In the genomic region with DNA sequence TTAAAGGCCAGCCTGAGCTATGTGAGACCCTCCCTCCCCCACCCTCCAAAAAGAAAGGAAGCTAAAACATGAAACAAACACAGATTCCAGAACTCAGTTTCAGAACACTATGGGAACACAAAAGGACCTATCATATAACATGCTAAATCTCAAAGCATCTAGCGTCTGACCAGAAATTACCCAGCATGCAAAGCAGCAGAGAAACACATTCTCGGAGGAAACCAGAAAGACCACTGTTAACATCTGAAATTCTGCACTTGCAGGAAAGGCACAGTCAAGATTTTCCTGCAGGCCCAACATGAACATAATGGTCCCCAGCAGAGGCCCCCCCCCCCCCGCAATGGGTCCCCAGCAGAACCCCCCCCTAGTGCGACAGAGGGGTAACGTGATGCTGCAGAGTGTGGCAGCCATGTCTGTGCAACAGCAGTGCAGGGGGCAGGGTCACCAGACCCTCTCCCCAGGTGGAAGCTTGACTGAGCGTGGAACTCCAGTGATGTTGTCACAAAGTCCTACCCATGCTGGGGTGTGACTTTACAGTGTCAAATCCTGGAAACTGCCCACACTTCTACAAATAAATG, we compare ENCODE assay signal across 19 mouse cellular contexts. TPM values are rescaled to one million over a fixed set of nuclear protein-coding genes. Genes with fewer than 3 reads are reported as not detected.
DNase-seq lines count a peak whose midpoint lies in the region; ATAC-seq and TF ChIP-seq lines count a peak whose summit lies in the region.
"Had no signal": no experiment of that assay in that cellular context is flagged by ENCODE, and none has a peak within 500 bp of the region (broad histone marks: within the 10 kb centered on the region; RNA-seq: fewer than 3 reads in every experiment).

No protein-coding gene starts in this region.

- H3K27me3 ChIP-seq in heart, embryonic 11.5 days (ENCODE audit: control insufficient read depth, insufficient read depth, low read length) = no peaks in the 10 kb centered on the region
- H3K27me3 ChIP-seq in midbrain, embryonic 14.5 days (ENCODE audit: control insufficient read depth, insufficient read depth, low read length) = no peaks in the 10 kb centered on the region
- H3K27me3 ChIP-seq in midbrain, postnatal 0 days (ENCODE audit: insufficient read depth, low read length) = no peaks in the 10 kb centered on the region
- no peaks in the 10 kb centered on the region for H3K27me3 ChIP-seq in embryonic facial prominence, embryonic 11.5 days (ENCODE audit: control insufficient read depth, insufficient read depth, low read length)
- H3K27me3 ChIP-seq in liver, embryonic 16.5 days (ENCODE audit: control insufficient read depth, insufficient read depth, low read depth, low read length) = no peaks in the 10 kb centered on the region
- H3K27me3 ChIP-seq: forebrain, embryonic 12.5 days; intestine, embryonic 15.5 days had no signal

- no peak overlapping the region for H3K4me2 ChIP-seq in heart, embryonic 11.5 days
- no peak overlapping the region for H3K4me2 ChIP-seq in midbrain, embryonic 14.5 days (ENCODE audit: low read length)
- no peak overlapping the region for H3K4me2 ChIP-seq in midbrain, postnatal 0 days (ENCODE audit: low read depth, low read length, poor library complexity, severe bottlenecking)
- no peak overlapping the region for H3K4me2 ChIP-seq in embryonic facial prominence, embryonic 11.5 days (ENCODE audit: low read depth, low read length)
- no peak overlapping the region for H3K4me2 ChIP-seq in liver, embryonic 16.5 days (ENCODE audit: low read depth, low read length)
- H3K4me2 ChIP-seq: forebrain, embryonic 12.5 days; hindbrain, embryonic 13.5 days; intestine, embryonic 15.5 days had no signal

- WGBS in heart, embryonic 11.5 days (ENCODE audit: insufficient replicate concordance) = 71% methylated on average over 6 of the region's 6 CpGs
- 65% methylated on average over 5 of the region's 6 CpGs for WGBS in midbrain, embryonic 14.5 days
- 61% methylated on average over 6 of the region's 6 CpGs for WGBS in midbrain, postnatal 0 days
- WGBS in embryonic facial prominence, embryonic 11.5 days = 58% methylated on average over 6 of the region's 6 CpGs
- WGBS in liver, embryonic 16.5 days (ENCODE audit: insufficient replicate concordance) = 66% methylated on average over 6 of the region's 6 CpGs

- no peaks in the 10 kb centered on the region for H3K9me3 ChIP-seq in heart, embryonic 11.5 days (replicated peaks; ENCODE audit: control insufficient read depth, low read length)
- H3K9me3 ChIP-seq in midbrain, embryonic 14.5 days (ENCODE audit: control insufficient read depth, low read length) = no peaks in the 10 kb centered on the region
- no peaks in the 10 kb centered on the region for H3K9me3 ChIP-seq in midbrain, postnatal 0 days (ENCODE audit: low read length)
- no peaks in the 10 kb centered on the region for H3K9me3 ChIP-seq in embryonic facial prominence, embryonic 11.5 days (replicated peaks; ENCODE audit: control insufficient read depth, low read length)
- no peaks in the 10 kb centered on the region for H3K9me3 ChIP-seq in liver, embryonic 16.5 days (replicated peaks; ENCODE audit: control insufficient read depth, low read length)
- H3K9me3 ChIP-seq: forebrain, embryonic 12.5 days; hindbrain, embryonic 13.5 days; intestine, embryonic 15.5 days; midbrain, embryonic 10.5 days had no signal

- intact Hi-C loops in heart, postnatal 10 days (cut with DNase I) = no loop called here

- no peak overlapping the region for H3K4me3 ChIP-seq in heart, embryonic 11.5 days (ENCODE audit: low read depth, low read length)
- H3K4me3 ChIP-seq in midbrain, embryonic 14.5 days (replicated peaks; ENCODE audit: low read depth, low read length) = no peak overlapping the region
- no peak overlapping the region for H3K4me3 ChIP-seq in midbrain, postnatal 0 days (ENCODE audit: low read depth, low read length)
- no peak overlapping the region for H3K4me3 ChIP-seq in embryonic facial prominence, embryonic 11.5 days (ENCODE audit: low read depth, low read length)
- H3K4me3 ChIP-seq in liver, embryonic 16.5 days (ENCODE audit: low read depth, low read length) = no peak overlapping the region
- H3K4me3 ChIP-seq: forebrain, embryonic 12.5 days; hindbrain, embryonic 13.5 days; intestine, embryonic 15.5 days; midbrain, embryonic 10.5 days had no signal

- H3K27ac ChIP-seq in heart, embryonic 11.5 days (ENCODE audit: low read depth, low read length) = 0 out of 2 replicates have a peak overlapping the region, but pooled peaks have one; percentile 62
- no peak overlapping the region for H3K27ac ChIP-seq in midbrain, embryonic 14.5 days (replicated peaks; ENCODE audit: low read depth, low read length)
- no peak overlapping the region for H3K27ac ChIP-seq in midbrain, postnatal 0 days (ENCODE audit: low read depth, low read length)
- H3K27ac ChIP-seq in embryonic facial prominence, embryonic 11.5 days (replicated peaks; ENCODE audit: low read depth, low read length) = no peak overlapping the region
- H3K27ac ChIP-seq in liver, embryonic 16.5 days (ENCODE audit: low read length) = peak overlapping the region; percentile 83; the same call in 1 of the 2 replicates
- H3K27ac ChIP-seq: forebrain, embryonic 12.5 days; hindbrain, embryonic 13.5 days; intestine, embryonic 15.5 days; kidney, postnatal 0 days; midbrain, embryonic 10.5 days had no signal

- TF ChIP-seq CTCF in midbrain, postnatal 0 days (IDR thresholded peaks at IDR 0.05) = no peak

- no peaks in the 10 kb centered on the region for H3K36me3 ChIP-seq in heart, embryonic 11.5 days (ENCODE audit: control insufficient read depth, insufficient read depth, low read length)
- H3K36me3 ChIP-seq in midbrain, embryonic 14.5 days (ENCODE audit: control insufficient read depth, insufficient read depth, low read length) = no peaks in the 10 kb centered on the region
- H3K36me3 ChIP-seq in midbrain, postnatal 0 days (ENCODE audit: insufficient read depth, low read length) = no peaks in the 10 kb centered on the region
- H3K36me3 ChIP-seq in embryonic facial prominence, embryonic 11.5 days (replicated peaks; ENCODE audit: control insufficient read depth, insufficient read depth, low read depth, low read length) = no peaks in the 10 kb centered on the region
- no peaks in the 10 kb centered on the region for H3K36me3 ChIP-seq in liver, embryonic 16.5 days (ENCODE audit: control insufficient read depth, insufficient read depth)
- H3K36me3 ChIP-seq: forebrain, embryonic 12.5 days; hindbrain, embryonic 13.5 days; intestine, embryonic 15.5 days; midbrain, embryonic 10.5 days had no signal

- DNase-seq in heart, postnatal 10 days = no peak
- peak; percentile 17 for DNase-seq in midbrain, embryonic 14.5 days
- no peak for DNase-seq in midbrain, postnatal 0 days (ENCODE audit: low spot score)
- DNase-seq in embryonic facial prominence, embryonic 11.5 days (ENCODE audit: low spot score) = peak; percentile 34
- DNase-seq in kidney, adult 11 months = no peak
- DNase-seq in lung, postnatal 25 days (ENCODE audit: low spot score) = no peak
- DNase-seq: cerebellum, adult 9-10 months; gastrocnemius, postnatal 25 days; left cerebral cortex, postnatal 4 days; lung, adult 18-20 months; lung, postnatal 36 days; right cerebral cortex, postnatal 25 days had no signal

- no peak for ATAC-seq in heart, embryonic 11.5 days (replicated peaks; ENCODE audit: insufficient number of reproducible peaks, low FRiP score, low TSS enrichment)
- no peak for ATAC-seq in midbrain, embryonic 14.5 days (ENCODE audit: low FRiP score, low TSS enrichment)
- ATAC-seq in midbrain, postnatal 0 days (ENCODE audit: low FRiP score) = no peak
- no peak for ATAC-seq in embryonic facial prominence, embryonic 11.5 days (replicated peaks; ENCODE audit: insufficient number of reproducible peaks, low FRiP score, low TSS enrichment, low read depth)
- no peak for ATAC-seq in liver, embryonic 16.5 days (ENCODE audit: low read depth)
- ATAC-seq: intestine, embryonic 15.5 days had no signal

- H3K4me1 ChIP-seq in heart, embryonic 11.5 days (ENCODE audit: control insufficient read depth, insufficient read depth, low read length) = peaks cover 88% of the 10 kb centered on the region
- no peaks in the 10 kb centered on the region for H3K4me1 ChIP-seq in midbrain, embryonic 14.5 days (ENCODE audit: control insufficient read depth, insufficient read depth, low read length)
- no peaks in the 10 kb centered on the region for H3K4me1 ChIP-seq in midbrain, postnatal 0 days (ENCODE audit: insufficient read depth, low read length)
- no peaks in the 10 kb centered on the region for H3K4me1 ChIP-seq in embryonic facial prominence, embryonic 11.5 days (ENCODE audit: control insufficient read depth, insufficient read depth, low read length)
- H3K4me1 ChIP-seq in liver, embryonic 16.5 days (ENCODE audit: control insufficient read depth, low read depth, low read length) = peaks cover 48% of the 10 kb centered on the region
- H3K4me1 ChIP-seq: intestine, embryonic 15.5 days had no signal

- H3K9ac ChIP-seq in heart, embryonic 11.5 days (ENCODE audit: low read depth, low read length) = no peak overlapping the region
- no peak overlapping the region for H3K9ac ChIP-seq in midbrain, embryonic 14.5 days (replicated peaks; ENCODE audit: low read length)
- H3K9ac ChIP-seq in midbrain, postnatal 0 days (replicated peaks; ENCODE audit: low read length, poor library complexity, severe bottlenecking) = no peak overlapping the region
- no peak overlapping the region for H3K9ac ChIP-seq in embryonic facial prominence, embryonic 11.5 days (replicated peaks; ENCODE audit: low read length)
- H3K9ac ChIP-seq in liver, embryonic 16.5 days (ENCODE audit: low read depth, low read length) = no peak overlapping the region
- H3K9ac ChIP-seq: forebrain, embryonic 12.5 days; hindbrain, embryonic 13.5 days; intestine, embryonic 15.5 days had no signal

RNA-seq across cellular contexts. Expression of a gene that starts 24.3 kb away (rescaled TPM):
- 43.1 and 43.7 TPM in 2 replicates for polyA plus RNA-seq in heart, embryonic 11.5 days (2014; fragmentation: Nextera tagmentation; extraction: Ambion mirVana)
- 10 to 100 TPM; 24.3 to 38.1 TPM for total RNA-seq in heart, postnatal 10 days (2021)
- 0.50 and 0.59 TPM in 2 replicates for polyA plus RNA-seq in midbrain, embryonic 14.5 days (2014; fragmentation: Nextera tagmentation; extraction: Ambion mirVana)
- 0.77 and 0.85 TPM in 2 replicates for total RNA-seq in midbrain, postnatal 0 days (2014; rRNA removed)
- polyA plus RNA-seq in midbrain, postnatal 0 days (2015; fragmentation: Nextera tagmentation; extraction: Ambion mirVana) = 0.35 and 0.93 TPM in 2 replicates
- polyA plus RNA-seq in embryonic facial prominence, embryonic 11.5 days (2014; fragmentation: Nextera tagmentation; extraction: Ambion mirVana) = 1.8 and 1.9 TPM in 2 replicates
- polyA plus RNA-seq in liver, embryonic 16.5 days (2015; fragmentation: Nextera tagmentation; extraction: Ambion mirVana) = 6.5 and 7.0 TPM in 2 replicates

RNA-seq across cellular contexts. Expression of a gene that starts 35.0 kb away (rescaled TPM):
- 10.0 and 11.7 TPM in 2 replicates for polyA plus RNA-seq in heart, embryonic 11.5 days (2014; fragmentation: Nextera tagmentation; extraction: Ambion mirVana)
- 10 to 100 TPM; 29.3 to 31.6 TPM for total RNA-seq in heart, postnatal 10 days (2021)
- 21.6 and 24.4 TPM in 2 replicates for polyA plus RNA-seq in midbrain, embryonic 14.5 days (2014; fragmentation: Nextera tagmentation; extraction: Ambion mirVana)
- 31.2 and 47.0 TPM in 2 replicates for total RNA-seq in midbrain, postnatal 0 days (2014; rRNA removed)
- polyA plus RNA-seq in midbrain, postnatal 0 days (2015; fragmentation: Nextera tagmentation; extraction: Ambion mirVana) = 24.9 and 29.0 TPM in 2 replicates
- polyA plus RNA-seq in embryonic facial prominence, embryonic 11.5 days (2014; fragmentation: Nextera tagmentation; extraction: Ambion mirVana) = 3.5 TPM in 2 replicates
- 1.4 and 2.1 TPM in 2 replicates for polyA plus RNA-seq in liver, embryonic 16.5 days (2015; fragmentation: Nextera tagmentation; extraction: Ambion mirVana)

Comparison
In these comparisons a context has a peak if more than half of its experiments do, and no peak if none do; other contexts are left out.
1. DNase-seq: peak in midbrain, embryonic 14.5 days (single experiment) and embryonic facial prominence, embryonic 11.5 days (single experiment); none in heart, postnatal 10 days (0 of 2), midbrain, postnatal 0 days (single experiment), kidney, adult 11 months (single experiment) and lung, postnatal 25 days (single experiment).
2. H3K27ac ChIP-seq: peak in heart, embryonic 11.5 days (single experiment) and liver, embryonic 16.5 days (single experiment); none in midbrain, embryonic 14.5 days (single experiment), midbrain, postnatal 0 days (single experiment) and embryonic facial prominence, embryonic 11.5 days (single experiment).